Mouse (Mus musculus): Measurements from ENCODE around the gene Epha4. TPM values are rescaled to one million over a fixed set of nuclear protein-coding genes. Genes with fewer than 3 reads are reported as not detected.

Epha4 gene
- polyA plus RNA-seq, 1 experiment, result 8.5 TPM

GRCm38 (mm10) chr1:77410716-77411115 is 104.2 kb downstream of the Epha4 start:
- Histone ChIP-seq H3K4me3 (ENCODE audit: low read depth, low read length) (no peak overlapping the region), H3K27ac (ENCODE audit: insufficient read depth, low read length) (no peak overlapping the region), H3K9ac (ENCODE audit: low read depth, poor library complexity, severe bottlenecking) (no peak overlapping the region), H3K36me3 (ENCODE audit: control insufficient read depth, insufficient read depth, low read length, poor library complexity, severe bottlenecking) (no peaks in the 10 kb centered on the region), H3K27me3 (ENCODE audit: control insufficient read depth, insufficient read depth, low read length, poor library complexity, severe bottlenecking) (no peaks in the 10 kb centered on the region), H3K9me3 (replicated peaks; ENCODE audit: control insufficient read depth, insufficient read depth, low read length, poor library complexity, severe bottlenecking) (no peaks in the 10 kb centered on the region), H3K4me1 (ENCODE audit: control insufficient read depth, insufficient read depth, low read length) (no peaks in the 10 kb centered on the region)
- TF ChIP-seq EP300 (IDR thresholded peaks at IDR 0.05; ENCODE audit: insufficient read depth, low read depth, low read length), result no peak
- TF ChIP-seq POLR2A (IDR thresholded peaks at IDR 0.05; ENCODE audit: insufficient read depth, low read length), result no peak
- TF ChIP-seq CTCF (IDR thresholded peaks at IDR 0.05; ENCODE audit: low read depth, low read length), result no peak

GRCm38 (mm10) chr1:77410153-77410552 is 104.7 kb downstream of the Epha4 start:
- Histone ChIP-seq H3K27me3 (ENCODE audit: control insufficient read depth, insufficient read depth, low read length, poor library complexity, severe bottlenecking) (no peaks in the 10 kb centered on the region), H3K4me3 (ENCODE audit: low read depth, low read length) (no peak overlapping the region), H3K9me3 (replicated peaks; ENCODE audit: control insufficient read depth, insufficient read depth, low read length, poor library complexity, severe bottlenecking) (no peaks in the 10 kb centered on the region), H3K4me1 (ENCODE audit: control insufficient read depth, insufficient read depth, low read length) (no peaks in the 10 kb centered on the region), H3K36me3 (ENCODE audit: control insufficient read depth, insufficient read depth, low read length, poor library complexity, severe bottlenecking) (no peaks in the 10 kb centered on the region), H3K9ac (ENCODE audit: low read depth, poor library complexity, severe bottlenecking) (no peak overlapping the region), H3K27ac (ENCODE audit: insufficient read depth, low read length) (no peak overlapping the region)
- TF ChIP-seq CTCF (IDR thresholded peaks at IDR 0.05; ENCODE audit: low read depth, low read length), result no peak

GRCm38 (mm10) chr1:77409509-77409908 is 105.4 kb downstream of the Epha4 start:
- Histone ChIP-seq H3K4me3 (ENCODE audit: low read depth, low read length) (no peak overlapping the region), H3K36me3 (ENCODE audit: control insufficient read depth, insufficient read depth, low read length, poor library complexity, severe bottlenecking) (no peaks in the 10 kb centered on the region), H3K27ac (ENCODE audit: insufficient read depth, low read length) (no peak overlapping the region), H3K9me3 (replicated peaks; ENCODE audit: control insufficient read depth, insufficient read depth, low read length, poor library complexity, severe bottlenecking) (no peaks in the 10 kb centered on the region), H3K4me1 (ENCODE audit: control insufficient read depth, insufficient read depth, low read length) (no peaks in the 10 kb centered on the region), H3K27me3 (ENCODE audit: control insufficient read depth, insufficient read depth, low read length, poor library complexity, severe bottlenecking) (no peaks in the 10 kb centered on the region), H3K9ac (ENCODE audit: low read depth, poor library complexity, severe bottlenecking) (no peak overlapping the region)
- TF ChIP-seq CTCF (IDR thresholded peaks at IDR 0.05; ENCODE audit: low read depth, low read length) (no peak), POLR2A (IDR thresholded peaks at IDR 0.05; ENCODE audit: insufficient read depth, low read length) (no peak), EP300 (IDR thresholded peaks at IDR 0.05; ENCODE audit: insufficient read depth, low read depth, low read length) (no peak)

GRCm38 (mm10) chr1:77407417-77407816 is 107.5 kb downstream of the Epha4 start:
- Histone ChIP-seq H3K27ac (ENCODE audit: insufficient read depth, low read length) (no peak overlapping the region), H3K4me1 (ENCODE audit: control insufficient read depth, insufficient read depth, low read length) (no peaks in the 10 kb centered on the region)
- TF ChIP-seq CTCF (IDR thresholded peaks at IDR 0.05; ENCODE audit: low read depth, low read length) (no peak), POLR2A (IDR thresholded peaks at IDR 0.05; ENCODE audit: insufficient read depth, low read length) (no peak), EP300 (IDR thresholded peaks at IDR 0.05; ENCODE audit: insufficient read depth, low read depth, low read length) (no peak)

GRCm38 (mm10) chr1:77406631-77407030 is 108.3 kb downstream of the Epha4 start:
- Histone ChIP-seq H3K9ac (ENCODE audit: low read depth, poor library complexity, severe bottlenecking) (no peak overlapping the region), H3K27me3 (ENCODE audit: control insufficient read depth, insufficient read depth, low read length, poor library complexity, severe bottlenecking) (no peaks in the 10 kb centered on the region), H3K36me3 (ENCODE audit: control insufficient read depth, insufficient read depth, low read length, poor library complexity, severe bottlenecking) (no peaks in the 10 kb centered on the region), H3K4me1 (ENCODE audit: control insufficient read depth, insufficient read depth, low read length) (no peaks in the 10 kb centered on the region), H3K4me3 (ENCODE audit: low read depth, low read length) (no peak overlapping the region), H3K9me3 (replicated peaks; ENCODE audit: control insufficient read depth, insufficient read depth, low read length, poor library complexity, severe bottlenecking) (no peaks in the 10 kb centered on the region), H3K27ac (ENCODE audit: insufficient read depth, low read length) (no peak overlapping the region)
- TF ChIP-seq CTCF (IDR thresholded peaks at IDR 0.05; ENCODE audit: low read depth, low read length), result no peak
- no peak for TF ChIP-seq EP300 (IDR thresholded peaks at IDR 0.05; ENCODE audit: insufficient read depth, low read depth, low read length)
- no peak for TF ChIP-seq POLR2A (IDR thresholded peaks at IDR 0.05; ENCODE audit: insufficient read depth, low read length)

More at GRCm38 (mm10) chr1:77407417-77407816, 107.5 kb downstream of the Epha4 start:
- Histone ChIP-seq H3K27me3 (ENCODE audit: control insufficient read depth, insufficient read depth, low read length, poor library complexity, severe bottlenecking) (no peaks in the 10 kb centered on the region), H3K9ac (ENCODE audit: low read depth, poor library complexity, severe bottlenecking) (no peak overlapping the region), H3K9me3 (replicated peaks; ENCODE audit: control insufficient read depth, insufficient read depth, low read length, poor library complexity, severe bottlenecking) (no peaks in the 10 kb centered on the region), H3K36me3 (ENCODE audit: control insufficient read depth, insufficient read depth, low read length, poor library complexity, severe bottlenecking) (no peaks in the 10 kb centered on the region), H3K4me3 (ENCODE audit: low read depth, low read length) (no peak overlapping the region)

- H3K4me1 ChIP-seq (ENCODE audit: control insufficient read depth, insufficient read depth, low read length), result no peaks in the 10 kb centered on the region
- no peak overlapping the region for H3K4me3 ChIP-seq (ENCODE audit: low read depth, low read length)
- TF ChIP-seq CTCF (IDR thresholded peaks at IDR 0.05; ENCODE audit: low read depth, low read length), result no peak
- TF ChIP-seq POLR2A (IDR thresholded peaks at IDR 0.05; ENCODE audit: insufficient read depth, low read length), result no peak
- TF ChIP-seq EP300 (IDR thresholded peaks at IDR 0.05; ENCODE audit: insufficient read depth, low read depth, low read length), result no peak
- no peaks in the 10 kb centered on the region for H3K27me3 ChIP-seq (ENCODE audit: control insufficient read depth, insufficient read depth, low read length, poor library complexity, severe bottlenecking)
- no peaks in the 10 kb centered on the region for H3K36me3 ChIP-seq (ENCODE audit: control insufficient read depth, insufficient read depth, low read length, poor library complexity, severe bottlenecking)
- H3K27ac ChIP-seq (ENCODE audit: insufficient read depth, low read length), result no peak overlapping the region
- no peaks in the 10 kb centered on the region for H3K9me3 ChIP-seq (replicated peaks; ENCODE audit: control insufficient read depth, insufficient read depth, low read length, poor library complexity, severe bottlenecking)
- H3K9ac ChIP-seq (ENCODE audit: low read depth, poor library complexity, severe bottlenecking), result no peak overlapping the region
Observed at GRCm38 (mm10) chr1:77404537-77404936, 110.4 kb downstream of the Epha4 start.
